Mouse (Mus musculus): Measurements from ENCODE around the gene Fsd2.

Fsd2 gene

GRCm38 (mm10) chr7:81566892-81567291 is at the start of gene Fsd2:
TSS of gene Fsd2 (minus strand) at chr7:81566944.
- no peak for DNase-seq

DNA sequence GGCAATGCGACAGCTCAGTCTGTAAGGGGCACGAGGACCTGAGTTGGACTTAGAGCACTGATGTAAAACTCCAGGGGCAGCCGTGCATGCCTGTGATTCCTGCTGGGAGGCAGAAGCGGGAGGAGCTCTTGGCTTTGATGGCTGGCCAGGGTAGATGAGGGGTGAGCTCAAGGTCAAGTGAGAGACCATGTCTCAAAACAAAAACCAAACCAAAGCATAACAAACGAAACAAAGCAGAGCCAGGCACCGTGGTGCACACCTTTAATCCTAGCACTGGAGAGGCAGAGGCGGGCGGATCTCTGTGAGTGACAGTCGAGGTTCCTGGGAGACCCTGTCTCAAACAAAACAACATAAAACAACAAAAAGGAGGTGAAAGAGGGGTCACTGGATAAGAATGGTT is 48.3 kb upstream of the Fsd2 start:
- no peak for DNase-seq

GRCm38 (mm10) chr7:81612856-81613635 is 46.3 kb upstream of the Fsd2 start:
- no peak for DNase-seq

DNA sequence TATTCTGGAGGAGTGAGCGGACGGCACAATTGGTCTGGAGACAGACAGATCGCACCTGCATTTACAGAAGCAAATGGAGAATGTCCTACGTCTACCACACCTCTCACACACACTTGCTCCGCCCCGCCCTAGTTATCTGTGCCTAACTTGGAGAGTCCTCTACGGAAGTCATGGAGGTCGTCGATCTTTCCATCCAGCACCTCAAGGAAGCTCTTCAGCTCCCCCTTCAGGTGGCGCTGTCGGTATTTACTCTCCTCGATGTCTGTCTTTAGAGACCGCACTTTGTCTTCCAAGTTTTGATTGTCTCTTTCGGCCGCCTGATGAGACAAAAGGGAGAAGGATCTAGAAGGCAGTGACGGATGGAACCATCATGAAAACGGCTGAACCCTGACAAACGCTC is 43.4 kb upstream of the Fsd2 start:
- peak in 1 of 2 experiments; percentile 18 for DNase-seq

DNA sequence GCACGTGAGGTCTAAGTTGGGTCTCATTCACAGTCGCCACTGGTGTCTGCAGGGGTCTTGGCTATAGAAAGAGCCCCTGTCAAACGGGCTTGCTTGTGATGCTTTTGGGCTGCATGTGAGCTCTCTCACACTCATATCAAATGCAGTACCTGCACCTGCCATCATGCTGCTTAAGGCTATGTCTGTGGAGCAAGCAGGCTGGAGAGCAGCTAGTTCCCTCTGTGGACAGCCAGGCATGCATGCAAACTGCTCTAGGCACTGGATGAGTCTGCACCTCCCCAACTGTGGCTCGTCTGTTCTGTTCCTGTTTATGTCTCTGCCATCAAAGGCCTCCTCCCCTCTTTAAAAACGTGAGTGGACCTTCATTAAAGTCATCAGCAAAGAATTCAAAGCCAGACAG is 39.7 kb upstream of the Fsd2 start:
- DNase-seq, result no peak

- no peak for DNase-seq
Measured at GRCm38 (mm10) chr7:81605489-81605888, 38.7 kb upstream of the Fsd2 start.

DNA sequence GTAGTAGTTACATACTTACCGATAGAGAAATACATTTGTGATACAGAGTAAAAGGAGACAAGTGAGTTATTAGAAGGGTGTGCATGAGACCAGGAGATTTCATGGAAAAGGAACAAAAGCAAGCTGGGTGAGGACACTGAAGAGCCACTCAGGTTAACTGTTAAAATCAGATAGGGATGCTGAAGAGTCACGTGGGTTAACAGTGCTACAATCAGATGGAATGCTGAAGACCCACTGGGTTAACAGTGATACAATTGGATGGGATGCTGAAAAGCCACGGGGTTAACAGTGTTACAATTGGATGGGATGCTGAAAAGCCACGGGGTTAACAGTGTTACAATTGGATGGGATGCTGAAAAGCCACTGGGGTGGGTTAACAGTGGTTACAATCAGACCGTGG is 38.2 kb upstream of the Fsd2 start:
- DNase-seq, result no peak

DNA sequence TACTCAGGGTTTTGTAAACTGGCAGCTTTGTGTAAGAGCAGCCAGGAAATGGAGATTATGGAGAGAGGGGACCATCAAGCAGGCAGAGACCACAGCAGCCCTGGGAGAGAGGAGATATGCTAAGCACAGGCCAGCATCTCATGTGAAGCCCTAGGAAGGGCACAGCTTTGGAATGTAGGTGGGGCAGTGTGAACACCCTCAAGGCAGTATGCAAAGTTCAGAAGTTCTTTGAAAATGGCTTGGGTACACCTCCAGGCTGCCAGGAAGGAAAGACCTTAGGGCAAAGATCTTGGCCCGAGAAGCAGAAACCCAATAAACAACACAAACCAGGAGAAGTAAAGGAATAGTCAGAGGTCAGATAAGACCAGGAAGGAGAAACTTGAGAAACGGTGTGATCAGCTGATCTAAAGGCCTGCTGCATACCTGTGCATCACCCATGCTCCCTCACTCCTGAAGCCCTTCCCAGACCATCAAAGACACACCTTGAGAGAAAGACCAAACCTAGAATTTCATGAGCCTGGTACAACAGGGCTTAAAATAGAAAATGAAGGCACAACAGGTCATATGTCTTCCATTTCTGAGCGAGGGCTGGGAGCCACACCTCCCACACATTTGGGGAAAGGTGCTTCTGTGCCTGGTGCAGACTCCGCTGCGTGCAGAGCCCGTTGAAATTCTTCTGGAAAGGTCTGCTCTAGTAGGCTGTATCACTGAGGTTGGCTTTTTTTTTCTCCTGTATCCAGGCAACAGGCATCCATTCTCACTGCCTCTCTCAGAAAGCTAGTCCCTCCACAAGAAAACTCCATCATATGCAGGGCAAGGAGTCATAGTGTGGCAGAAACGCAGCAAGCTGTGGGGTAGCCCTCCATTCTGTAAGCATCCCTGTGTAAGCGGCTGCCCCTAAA is 32.9 kb upstream of the Fsd2 start:
- no peak for DNase-seq

- no peak for DNase-seq
Measured at GRCm38 (mm10) chr7:81597660-81598059, 30.9 kb upstream of the Fsd2 start.

GRCm38 (mm10) chr7:81596086-81596485 is 29.3 kb upstream of the Fsd2 start:
- DNase-seq, result no peak

DNA sequence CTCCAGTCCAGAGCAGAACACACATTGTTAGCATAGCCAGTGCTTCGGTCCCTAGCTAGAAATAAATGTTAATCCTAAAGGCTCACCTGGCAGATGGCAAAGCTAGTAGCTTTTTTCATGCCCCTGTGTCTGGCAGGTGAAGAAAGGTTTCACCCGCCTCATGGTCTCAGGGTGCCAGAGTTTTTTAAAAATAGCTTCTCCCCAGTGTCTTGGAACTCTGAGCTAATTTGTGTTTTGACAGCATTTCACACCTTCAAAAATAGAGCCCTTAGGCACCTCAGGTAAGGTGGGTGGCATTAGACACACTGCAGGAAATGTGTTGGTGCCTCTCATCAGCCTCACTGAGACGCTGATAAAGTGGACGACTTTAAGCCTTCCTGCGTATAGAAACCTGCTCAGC is 28.3 kb upstream of the Fsd2 start:
- no peak for DNase-seq

DNA sequence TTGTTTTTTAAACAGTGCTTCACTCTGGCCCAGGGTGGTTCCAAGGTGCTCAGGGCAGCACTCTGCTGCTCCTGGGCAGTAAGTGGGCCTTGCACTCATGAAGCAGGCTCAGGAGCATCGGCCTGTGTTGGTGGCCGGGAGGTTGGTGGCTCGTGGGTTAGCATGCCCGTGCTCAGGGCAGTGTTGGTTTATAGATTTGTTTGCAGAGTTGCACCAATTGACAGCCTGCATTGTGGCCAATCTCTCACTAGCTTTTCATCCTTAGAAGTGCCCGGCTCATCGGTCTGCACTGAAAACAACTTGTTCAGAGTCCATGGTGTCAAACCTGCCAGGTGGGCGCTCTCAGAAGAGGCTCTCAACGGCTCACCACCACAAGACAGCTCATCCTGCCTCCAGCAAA is 26.6 kb upstream of the Fsd2 start:
- no peak for DNase-seq

- DNase-seq, result no peak
Measured at GRCm38 (mm10) chr7:81592686-81593085, 25.9 kb upstream of the Fsd2 start.

GRCm38 (mm10) chr7:81587238-81587637 is 20.5 kb upstream of the Fsd2 start:
- DNase-seq, result no peak

DNA sequence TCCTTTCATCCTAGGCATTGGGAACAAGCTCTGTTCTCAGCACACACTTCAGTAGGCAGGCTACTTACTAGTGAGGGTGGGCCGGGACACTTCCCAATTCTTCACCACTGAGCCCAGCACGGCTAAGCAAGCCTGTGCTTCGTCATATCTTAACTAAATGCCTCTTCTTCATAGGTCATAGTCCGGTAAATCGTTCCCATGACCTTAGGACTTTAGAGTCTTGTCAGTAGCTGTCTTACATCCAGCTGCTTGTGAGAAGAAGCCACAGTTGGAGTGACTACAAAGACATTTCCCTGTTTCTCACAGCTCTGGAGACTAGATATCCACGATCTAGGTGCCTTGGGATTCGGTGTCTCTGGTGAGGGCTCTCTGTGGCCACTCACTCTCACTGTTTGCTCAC is 18.6 kb upstream of the Fsd2 start:
- no peak for DNase-seq

- DNase-seq, result no peak
Measured at GRCm38 (mm10) chr7:81583512-81583911, 16.8 kb upstream of the Fsd2 start.

DNA sequence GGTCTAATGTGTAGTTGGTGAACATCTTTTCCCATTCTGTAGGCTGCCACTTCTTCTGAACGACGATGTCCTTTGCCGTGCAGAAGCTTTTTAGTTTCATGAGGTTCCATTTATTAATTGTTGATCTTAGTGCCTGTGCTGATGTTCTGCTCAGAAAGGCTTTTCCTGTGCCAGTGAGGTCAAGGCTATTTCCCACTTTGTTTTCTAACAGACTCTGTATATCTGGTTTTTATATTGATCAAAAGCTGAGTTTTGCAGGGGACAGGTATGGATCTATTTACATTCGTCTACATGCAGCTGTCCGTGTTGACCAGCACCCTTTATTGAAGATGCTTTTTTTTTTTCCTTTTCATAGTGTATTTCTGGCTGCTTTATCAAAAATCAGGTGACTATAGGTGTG is 12.6 kb upstream of the Fsd2 start:
- no peak for DNase-seq

DNA sequence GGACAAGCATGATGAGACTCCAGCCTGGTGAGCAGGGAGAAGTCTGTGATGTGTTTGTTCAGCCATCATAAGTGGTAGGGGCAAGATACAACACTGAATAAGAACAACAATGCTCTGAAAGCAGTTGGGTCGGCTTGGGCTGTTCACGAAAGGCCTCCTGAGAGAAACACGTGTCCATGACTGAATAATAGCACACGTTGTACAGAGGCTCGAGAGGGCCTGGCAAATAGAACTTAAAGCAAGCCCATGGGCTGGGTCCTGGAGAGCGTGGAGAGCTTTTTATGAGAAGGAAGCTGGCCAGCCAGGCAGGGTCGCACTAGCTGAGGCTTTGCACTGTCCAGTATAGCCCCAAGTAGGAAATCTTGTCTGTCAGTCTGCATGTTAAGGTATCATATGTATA is 11.7 kb upstream of the Fsd2 start:
- DNase-seq, result no peak

GRCm38 (mm10) chr7:81577872-81578271 is 11.1 kb upstream of the Fsd2 start:
- no peak for DNase-seq

- DNase-seq, result no peak
Measured at GRCm38 (mm10) chr7:81575606-81576005, 8.9 kb upstream of the Fsd2 start.

- no peak for DNase-seq
Measured at GRCm38 (mm10) chr7:81573821-81574220, 7.1 kb upstream of the Fsd2 start.

- DNase-seq, result peak in 1 of 2 experiments; percentile 23
Measured at GRCm38 (mm10) chr7:81573397-81573796, 6.7 kb upstream of the Fsd2 start.

DNA sequence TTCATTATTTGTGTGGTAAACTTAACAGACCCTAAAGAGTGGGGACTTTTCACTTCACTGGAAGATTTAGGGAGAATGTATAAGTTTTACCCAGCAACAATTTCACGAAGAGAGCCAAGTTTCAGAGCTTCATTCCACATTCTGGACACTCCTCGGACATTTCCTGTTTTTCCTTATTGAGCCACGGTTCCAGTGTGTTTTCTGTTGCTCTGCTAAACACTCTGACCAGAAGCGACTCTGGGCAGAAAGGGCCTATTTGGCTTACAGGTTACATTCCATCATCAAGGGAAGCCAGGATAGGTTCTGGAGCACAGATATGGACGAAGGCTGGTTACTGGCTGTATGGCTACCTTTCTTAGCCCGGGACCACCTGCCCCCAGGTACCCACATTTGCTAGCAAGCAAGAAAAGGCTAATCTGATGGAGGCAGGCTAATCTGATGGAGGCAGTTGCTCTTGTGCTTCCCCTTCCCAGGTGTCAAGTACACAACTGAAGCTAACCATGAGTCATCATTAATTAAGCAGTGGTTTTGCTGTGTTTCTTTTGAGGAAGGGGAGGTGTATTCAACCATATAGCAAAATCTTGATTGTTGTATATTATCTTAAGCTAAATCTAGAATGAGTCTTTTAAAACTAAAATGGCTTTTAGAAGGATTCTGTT is 6.0 kb upstream of the Fsd2 start:
- no peak for DNase-seq

Data from kidney, postnatal 25 days (tissue).